Mouse (Mus musculus) midbrain, embryonic 12.5 days (tissue): ENCODE measurements around the gene Eya4. TPM values are rescaled to one million over a fixed set of nuclear protein-coding genes. Genes with fewer than 3 reads are reported as not detected.

Experiments
- ATAC-seq: fragments of 200-750 bp; cut with Nextera tagmentation; 2 replicates; pipeline ENCODE4 v1.8.0; 2017; ENCODE audit warnings: low read depth, moderate TSS enrichment, moderate library complexity; ENCODE audit not compliant: low FRiP score
- H3K27ac ChIP-seq: fragments of 300-500 bp; sonication (generic); replicated peaks from 2 replicates; pipeline ENCODE4 v1.5.1; 2016; ENCODE audit warnings: mild to moderate bottlenecking
- H3K27me3 ChIP-seq: fragments of 300-500 bp; sonication (generic); 2 replicates; pipeline ENCODE4 v1.6.1; 2016; ENCODE audit warnings: mild to moderate bottlenecking
- H3K36me3 ChIP-seq: fragments of 300-500 bp; sonication (generic); 2 replicates; pipeline ENCODE4 v1.6.1; 2016
- H3K4me1 ChIP-seq: fragments of 300-500 bp; sonication (generic); 2 replicates; pipeline ENCODE4 v1.6.1; 2016
- H3K4me2 ChIP-seq: fragments of 300-500 bp; sonication (generic); replicated peaks from 2 replicates; pipeline ENCODE4 v1.6.1; 2016; ENCODE audit warnings: mild to moderate bottlenecking, moderate library complexity
- H3K4me3 ChIP-seq: fragments of 300-500 bp; sonication (generic); 2 replicates; pipeline ENCODE4 v1.5.1; 2016; ENCODE audit warnings: mild to moderate bottlenecking
- H3K9ac ChIP-seq: fragments of 300-500 bp; sonication (generic); replicated peaks from 2 replicates; pipeline ENCODE4 v1.6.1; 2016; ENCODE audit warnings: mild to moderate bottlenecking, moderate library complexity
- H3K9me3 ChIP-seq: fragments of 300-500 bp; sonication (generic); 2 replicates; pipeline ENCODE4 v1.6.1; 2016; ENCODE audit warnings: mild to moderate bottlenecking
- WGBS: fragments of 180-500 bp; shearing (Covaris S2); methylation state at CpG from one replicate; pipeline ENCODE4 v1.1.7; 2016; 5-methylcytosine and 5-hydroxymethylcytosine counted together
- polyA plus RNA-seq: library from polyadenylated mRNA; unstranded; fragments of >200 nt; fragmentation: Nextera tagmentation; extraction: Ambion mirVana; gene quantifications from 2 replicates; pipeline ENCODE4 v1.2.1, GENCODE M21; 2016

Eya4 gene
- polyA plus RNA-seq, 1 experiment from 2014 or later: 2.3 TPM

DNA sequence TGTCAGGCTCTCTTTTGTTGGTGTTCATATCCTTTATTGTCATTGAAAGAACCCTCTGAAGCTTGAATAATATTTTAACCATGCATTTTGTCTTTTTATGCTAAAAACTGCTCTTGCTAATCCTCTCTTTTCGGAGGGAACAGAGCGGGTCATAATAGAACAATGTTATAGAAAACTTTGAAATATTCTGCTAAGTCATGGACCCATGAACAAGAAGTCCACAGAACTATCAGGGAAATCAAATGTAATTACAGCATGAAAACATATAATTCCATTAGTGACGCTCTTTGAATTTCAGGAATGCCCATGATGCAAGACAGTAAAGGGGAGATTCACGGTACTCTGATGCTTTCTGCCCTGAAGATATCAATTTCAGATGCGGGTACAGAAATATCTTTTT lies 224.1 kb downstream of the Eya4 start:
- Histone ChIP-seq H3K36me3 (no peaks in the 10 kb centered on the region), H3K4me3 (no peak overlapping the region), H3K9me3 (no peaks in the 10 kb centered on the region), H3K4me2 (no peak overlapping the region), H3K4me1 (peaks cover 12% of the 10 kb centered on the region), H3K27me3 (no peaks in the 10 kb centered on the region), H3K27ac (no peak overlapping the region), H3K9ac (no peak overlapping the region)
- WGBS: 40% methylated on average over 5 of the region's 5 CpGs
- 0 out of 2 replicates have a peak, but pooled peaks have one; percentile 27 for ATAC-seq

DNA sequence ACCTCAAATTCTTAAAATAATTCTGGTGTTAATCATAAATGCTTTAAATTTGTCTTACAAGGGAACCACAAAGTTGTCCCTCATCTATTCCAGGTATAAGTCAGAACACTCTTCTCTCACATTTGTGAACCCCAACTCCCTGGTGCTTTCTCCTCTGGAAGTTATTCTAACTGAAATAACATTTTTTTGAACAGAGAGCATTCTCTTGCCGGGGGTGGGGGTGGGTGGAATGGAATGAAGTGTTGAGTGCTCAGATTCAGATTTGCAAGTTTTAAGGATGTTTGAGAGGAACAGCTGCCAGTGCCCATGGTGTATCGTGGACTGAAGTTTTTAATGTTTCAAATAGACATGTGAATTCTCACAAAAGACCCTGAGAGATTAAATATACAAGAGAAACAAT lies 230.1 kb downstream of the Eya4 start:
- no peak for ATAC-seq

DNA sequence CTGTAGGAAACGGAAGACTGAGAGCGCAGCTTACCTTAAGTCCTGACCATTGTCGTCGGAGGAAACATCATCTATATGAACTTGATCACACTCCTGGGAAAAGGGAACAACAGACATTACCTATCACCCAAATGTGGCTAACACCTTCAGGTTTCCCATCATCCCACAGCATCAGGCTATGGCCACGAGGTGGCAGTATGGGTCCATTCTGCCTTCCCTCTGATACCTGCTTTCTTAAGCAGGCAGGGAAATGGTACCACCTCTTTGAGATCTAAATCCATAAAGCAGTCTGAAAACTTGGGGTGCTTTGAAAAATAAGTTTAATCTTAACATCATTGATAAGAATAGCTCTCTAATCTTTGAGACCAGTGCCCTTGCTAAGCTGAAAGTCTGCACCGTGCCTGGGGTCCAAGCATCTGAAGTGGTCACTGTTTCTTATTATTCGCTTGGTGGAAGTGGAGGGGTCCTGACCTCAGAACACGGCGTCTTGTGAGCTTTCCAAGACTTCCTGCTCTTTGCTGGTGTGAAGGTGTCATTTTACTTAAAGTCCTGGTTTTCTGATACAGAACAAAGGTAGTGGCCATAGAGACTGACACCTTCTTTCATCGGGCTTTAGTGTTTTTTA lies 233.7 kb downstream of the Eya4 start:
- H3K4me1 ChIP-seq: no peaks in the 10 kb centered on the region
- no peaks in the 10 kb centered on the region for H3K9me3 ChIP-seq
- no peak overlapping the region for H3K4me2 ChIP-seq
- no peaks in the 10 kb centered on the region for H3K36me3 ChIP-seq
- no peak overlapping the region for H3K4me3 ChIP-seq
- peak; percentile 60; the same call in 1 of the 2 replicates for ATAC-seq
- H3K9ac ChIP-seq: no peak overlapping the region
- 44% methylated on average over 10 of the region's 10 CpGs for WGBS
- no peak overlapping the region for H3K27ac ChIP-seq
- no peaks in the 10 kb centered on the region for H3K27me3 ChIP-seq

More for the DNA sequence above, 230.1 kb downstream of the Eya4 start:
- Histone ChIP-seq H3K4me3 (no peak overlapping the region), H3K4me2 (no peak overlapping the region), H3K27me3 (no peaks in the 10 kb centered on the region), H3K9me3 (no peaks in the 10 kb centered on the region), H3K36me3 (no peaks in the 10 kb centered on the region), H3K4me1 (no peaks in the 10 kb centered on the region), H3K9ac (no peak overlapping the region), H3K27ac (no peak overlapping the region)
- WGBS: 63% methylated on average over 2 of the region's 2 CpGs

DNA sequence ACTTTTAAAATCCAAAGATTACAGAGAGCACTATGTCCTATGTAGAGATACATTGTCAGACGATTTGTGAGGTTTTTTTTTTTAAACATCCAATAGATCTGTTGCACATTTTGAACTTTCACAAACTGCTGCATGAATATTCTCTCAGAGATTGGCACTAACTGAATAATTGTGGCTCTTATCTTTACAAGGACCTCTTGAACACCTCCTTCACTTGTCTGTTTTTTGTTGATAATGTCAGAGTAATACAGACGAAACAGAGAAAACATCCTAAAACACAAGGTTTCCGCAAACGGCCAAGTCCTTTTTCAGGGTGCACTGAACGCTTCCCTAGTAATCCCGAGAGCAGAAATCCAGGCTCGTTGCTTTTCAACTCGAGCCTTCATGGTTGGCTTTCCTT lies 234.5 kb downstream of the Eya4 start:
- 84% methylated on average over 8 of the region's 8 CpGs for WGBS
- no peak for ATAC-seq
- no peak overlapping the region for H3K4me2 ChIP-seq
- H3K27ac ChIP-seq: no peak overlapping the region
- no peak overlapping the region for H3K9ac ChIP-seq
- H3K4me1 ChIP-seq: no peaks in the 10 kb centered on the region
- H3K4me3 ChIP-seq: no peak overlapping the region
- H3K9me3 ChIP-seq: no peaks in the 10 kb centered on the region
- H3K27me3 ChIP-seq: no peaks in the 10 kb centered on the region
- no peaks in the 10 kb centered on the region for H3K36me3 ChIP-seq

DNA sequence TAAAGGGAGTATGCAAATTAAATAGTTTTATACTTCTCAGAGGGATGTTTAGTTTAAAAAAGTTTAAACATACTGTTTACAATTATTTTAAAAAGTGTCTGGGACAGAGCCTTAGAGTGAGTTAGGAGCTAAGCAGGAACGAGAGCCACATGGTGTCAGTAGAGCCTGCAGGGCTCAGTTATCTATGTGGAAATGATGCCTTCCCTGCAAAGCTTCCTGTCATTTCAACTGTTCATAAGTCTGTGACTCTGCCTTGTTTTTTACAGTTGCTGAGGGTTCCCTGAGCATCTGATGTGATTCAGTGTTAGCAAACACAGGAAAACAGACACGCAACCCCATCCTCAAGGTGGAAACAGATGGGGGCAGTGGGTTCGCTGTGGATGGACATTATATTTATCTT lies 235.3 kb downstream of the Eya4 start:
- Histone ChIP-seq H3K36me3 (no peaks in the 10 kb centered on the region), H3K27me3 (no peaks in the 10 kb centered on the region), H3K4me3 (no peak overlapping the region), H3K9ac (no peak overlapping the region), H3K4me2 (no peak overlapping the region), H3K9me3 (no peaks in the 10 kb centered on the region), H3K27ac (no peak overlapping the region), H3K4me1 (no peaks in the 10 kb centered on the region)
- ATAC-seq: no peak
- WGBS: 85% methylated on average over 3 of the region's 3 CpGs

DNA sequence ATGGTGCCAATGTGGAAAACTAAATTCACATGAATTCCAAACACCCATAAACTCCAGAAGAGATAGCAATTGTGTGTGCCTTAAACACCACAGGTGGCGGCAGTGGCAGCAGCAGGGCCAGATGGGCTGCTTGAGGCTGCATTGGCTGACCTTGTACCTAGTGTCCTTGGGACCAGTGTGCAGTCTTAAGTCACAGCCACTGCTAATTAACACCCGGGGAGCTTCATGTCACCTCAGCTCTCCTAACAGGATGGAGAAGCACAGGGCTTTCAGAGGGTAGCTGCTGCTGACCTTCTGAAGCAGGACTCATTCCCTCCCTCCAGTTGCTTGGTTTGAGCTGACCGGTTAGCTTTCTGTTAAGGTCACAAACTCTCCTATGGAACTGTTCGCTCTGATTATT lies 242.5 kb downstream of the Eya4 start:
- ATAC-seq: no peak
- H3K4me3 ChIP-seq: no peak overlapping the region
- H3K27ac ChIP-seq: no peak overlapping the region
- H3K9me3 ChIP-seq: no peaks in the 10 kb centered on the region
- H3K36me3 ChIP-seq: no peaks in the 10 kb centered on the region
- no peak overlapping the region for H3K9ac ChIP-seq
- 84% methylated on average over 4 of the region's 4 CpGs for WGBS
- no peak overlapping the region for H3K4me2 ChIP-seq
- no peaks in the 10 kb centered on the region for H3K4me1 ChIP-seq
- no peaks in the 10 kb centered on the region for H3K27me3 ChIP-seq

DNA sequence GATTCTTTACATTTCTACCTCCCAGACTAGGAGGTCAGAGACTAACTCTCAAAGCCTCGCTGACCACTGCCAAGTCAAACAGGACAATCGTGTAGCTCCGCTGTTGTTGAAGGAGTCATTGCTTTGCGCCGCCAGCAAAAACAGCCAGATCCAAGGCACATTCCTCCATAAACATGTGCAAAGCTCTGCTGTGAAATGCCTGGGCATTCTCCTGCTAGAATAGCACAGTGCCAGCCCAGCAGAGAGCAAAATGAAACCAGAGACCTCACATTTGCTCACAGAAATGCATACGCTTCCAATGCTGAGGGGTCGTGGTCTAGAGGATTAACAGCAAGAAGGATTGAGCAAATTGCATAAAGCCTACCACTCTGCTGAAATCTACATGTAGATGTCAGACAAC lies 258.1 kb downstream of the Eya4 start:
- H3K27ac ChIP-seq: no peak overlapping the region
- ATAC-seq: no peak
- H3K27me3 ChIP-seq: no peaks in the 10 kb centered on the region
- no peaks in the 10 kb centered on the region for H3K4me1 ChIP-seq
- no peak overlapping the region for H3K4me2 ChIP-seq
- no peak overlapping the region for H3K9ac ChIP-seq
- 83% methylated on average over 7 of the region's 7 CpGs for WGBS
- no peak overlapping the region for H3K4me3 ChIP-seq
- H3K9me3 ChIP-seq: no peaks in the 10 kb centered on the region
- H3K36me3 ChIP-seq: no peaks in the 10 kb centered on the region

DNA sequence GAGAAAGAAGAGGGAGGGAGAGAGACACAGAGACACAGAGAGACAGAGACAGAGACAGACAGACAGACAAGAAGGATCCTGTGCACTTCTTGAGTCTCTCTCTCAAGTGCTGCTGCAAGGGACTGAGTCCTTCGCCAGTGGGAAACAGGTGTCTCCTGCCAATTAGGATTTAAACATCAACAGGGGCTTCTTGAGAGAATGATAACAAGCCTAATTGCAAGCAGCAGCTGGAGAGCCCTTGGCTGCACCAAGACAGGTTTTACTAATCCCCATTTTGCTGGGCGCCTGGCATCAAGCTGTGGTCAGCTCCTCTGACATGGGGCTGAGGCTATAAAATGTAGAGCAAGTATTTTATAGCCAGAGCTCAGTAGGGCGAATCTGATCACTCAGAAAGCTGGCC lies 259.0 kb downstream of the Eya4 start:
- 63% methylated on average over 3 of the region's 3 CpGs for WGBS
- Histone ChIP-seq H3K4me2 (no peak overlapping the region), H3K4me3 (no peak overlapping the region), H3K27me3 (no peaks in the 10 kb centered on the region), H3K9ac (no peak overlapping the region), H3K27ac (no peak overlapping the region), H3K9me3 (no peaks in the 10 kb centered on the region), H3K36me3 (no peaks in the 10 kb centered on the region), H3K4me1 (no peaks in the 10 kb centered on the region)
- ATAC-seq: no peak

DNA sequence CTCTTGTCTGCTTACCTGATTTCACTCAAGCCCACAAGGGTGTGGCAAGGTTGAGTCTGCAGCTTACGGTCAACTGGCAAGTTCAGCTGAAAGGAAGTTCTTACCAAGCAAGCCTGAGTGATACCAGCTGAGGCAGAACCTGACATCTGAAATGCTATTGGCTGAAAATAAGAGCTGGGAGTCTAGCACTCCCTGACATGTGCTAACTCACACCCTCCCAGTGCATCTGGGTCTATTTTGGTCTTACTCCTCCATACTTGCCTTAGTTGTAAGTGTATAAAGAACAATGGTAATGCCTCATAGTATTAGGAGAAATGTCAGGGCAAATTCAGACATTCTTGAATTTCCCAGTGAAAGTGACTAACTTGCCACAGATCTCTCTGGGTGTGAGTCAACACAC lies 260.3 kb downstream of the Eya4 start:
- Histone ChIP-seq H3K27me3 (no peaks in the 10 kb centered on the region), H3K4me2 (no peak overlapping the region), H3K36me3 (no peaks in the 10 kb centered on the region), H3K27ac (no peak overlapping the region), H3K4me1 (no peaks in the 10 kb centered on the region), H3K4me3 (no peak overlapping the region), H3K9ac (no peak overlapping the region), H3K9me3 (no peaks in the 10 kb centered on the region)
- no peak for ATAC-seq
- 92% methylated on average over 1 of the region's 1 CpGs for WGBS

DNA sequence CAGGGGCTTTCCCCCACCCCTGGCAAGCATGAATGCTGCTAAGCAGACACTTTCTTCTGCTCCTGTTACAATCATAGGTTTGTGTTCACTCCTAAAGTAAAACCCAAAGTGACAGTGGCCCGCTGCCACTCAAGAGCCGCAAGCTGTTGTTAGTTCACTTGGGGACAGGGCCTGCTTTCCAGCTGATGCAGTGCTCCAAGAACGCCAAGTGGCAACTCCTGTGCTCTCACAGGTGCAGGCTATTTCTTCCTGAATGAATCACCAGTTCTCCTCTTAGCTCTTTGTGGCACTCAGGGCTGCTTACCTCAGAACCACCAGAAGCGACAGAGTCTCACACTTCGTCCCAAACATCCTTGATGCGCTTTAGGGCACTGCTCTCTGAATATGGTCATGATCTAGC lies 261.3 kb downstream of the Eya4 start:
- Histone ChIP-seq H3K27ac (no peak overlapping the region), H3K4me3 (no peak overlapping the region), H3K4me1 (no peaks in the 10 kb centered on the region), H3K9ac (no peak overlapping the region), H3K36me3 (no peaks in the 10 kb centered on the region), H3K9me3 (no peaks in the 10 kb centered on the region), H3K4me2 (no peak overlapping the region), H3K27me3 (no peaks in the 10 kb centered on the region)
- WGBS: 93% methylated on average over 6 of the region's 6 CpGs
- no peak for ATAC-seq

DNA sequence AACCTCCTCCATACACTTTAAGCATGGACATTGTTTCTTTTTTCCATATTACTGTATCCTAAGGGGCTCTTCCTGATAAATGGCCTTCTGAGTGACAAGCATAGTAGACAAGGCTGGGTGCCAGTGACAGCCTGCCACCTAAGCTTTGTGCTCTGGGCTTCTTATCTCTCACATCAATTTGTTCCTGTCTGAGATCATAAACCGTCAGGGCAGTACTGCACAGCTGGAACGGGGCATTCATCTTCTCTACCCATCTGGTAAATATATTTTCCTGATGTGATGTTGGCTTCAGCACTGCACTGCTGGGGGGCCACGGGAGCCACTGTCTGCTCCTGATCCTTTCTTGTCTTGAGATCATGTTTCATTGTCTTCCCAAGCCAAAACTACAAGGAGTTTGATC lies 261.8 kb downstream of the Eya4 start:
- 68% methylated on average over 3 of the region's 3 CpGs for WGBS
- ATAC-seq: no peak
- no peaks in the 10 kb centered on the region for H3K27me3 ChIP-seq

DNA sequence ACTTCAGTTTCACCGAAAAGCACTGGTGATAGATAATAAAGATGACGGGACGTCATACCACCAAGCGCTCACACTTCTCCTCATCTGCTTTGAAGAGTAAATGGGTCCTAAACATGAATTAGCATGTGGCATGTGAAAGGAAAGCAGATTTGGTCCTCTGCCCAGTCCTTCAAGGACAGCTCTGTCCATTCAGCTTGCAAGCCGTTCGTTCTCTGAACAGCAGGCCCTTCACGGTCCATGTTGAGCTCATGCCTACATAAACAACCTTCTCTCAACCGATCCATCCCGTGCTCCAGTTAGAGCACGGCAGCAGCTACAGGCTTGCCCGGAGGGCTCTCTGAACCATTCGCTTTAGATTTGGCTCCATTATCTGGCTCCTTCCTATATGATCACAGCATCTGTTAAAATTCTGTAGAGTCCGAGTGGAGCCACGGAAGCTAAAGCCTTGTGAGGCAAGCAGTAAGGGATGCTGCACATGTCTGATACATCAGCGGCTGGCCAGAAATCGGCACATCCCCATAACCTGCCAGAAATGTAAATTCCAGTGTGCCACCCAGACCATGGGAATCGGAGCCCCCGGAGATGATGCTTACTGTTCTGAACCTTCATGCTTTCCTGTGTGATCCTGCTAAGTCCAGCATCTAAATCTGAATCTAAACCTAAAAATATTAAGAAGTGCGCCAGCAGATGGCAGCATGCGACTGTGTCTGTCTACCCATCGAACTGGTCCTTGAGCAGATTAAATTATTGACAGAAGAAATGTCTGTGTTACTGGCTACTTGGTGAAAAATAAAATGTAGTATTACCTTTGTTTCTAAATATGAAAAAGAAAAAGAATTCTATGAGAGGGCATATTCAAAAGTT lies 264.0 kb downstream of the Eya4 start:
- WGBS: 76% methylated on average over 21 of the region's 21 CpGs
- no peak overlapping the region for H3K4me3 ChIP-seq
- no peaks in the 10 kb centered on the region for H3K27me3 ChIP-seq
- H3K9me3 ChIP-seq: no peaks in the 10 kb centered on the region
- H3K4me2 ChIP-seq: no peak overlapping the region
- H3K4me1 ChIP-seq: no peaks in the 10 kb centered on the region
- no peak overlapping the region for H3K9ac ChIP-seq
- ATAC-seq: peak; percentile 34; the same call in 1 of the 2 replicates
- H3K36me3 ChIP-seq: no peaks in the 10 kb centered on the region
- H3K27ac ChIP-seq: no peak overlapping the region

More for the DNA sequence above, 261.8 kb downstream of the Eya4 start:
- Histone ChIP-seq H3K36me3 (no peaks in the 10 kb centered on the region), H3K27ac (no peak overlapping the region), H3K4me3 (no peak overlapping the region), H3K9ac (no peak overlapping the region), H3K9me3 (no peaks in the 10 kb centered on the region), H3K4me1 (no peaks in the 10 kb centered on the region), H3K4me2 (no peak overlapping the region)
